Mouse (Mus musculus) hindbrain, embryonic 14.5 days (tissue): ENCODE measurements around the gene Fchsd2. TPM values are rescaled to one million over a fixed set of nuclear protein-coding genes. Genes with fewer than 3 reads are reported as not detected.
A peak's percentile ranks its signal among the peaks of the same experiment; 100 is the strongest.

Experiments
- ATAC-seq: fragments of 200-750 bp; cut with Nextera tagmentation; 2 replicates; pipeline ENCODE4 v1.8.0; 2017; ENCODE audit warnings: moderate number of reproducible peaks, mild to moderate bottlenecking, moderate TSS enrichment, moderate library complexity; ENCODE audit not compliant: low FRiP score
- DNase-seq: peaks from one replicate; pipeline ENCODE4 v3.0.0-alpha.2; 2015; ENCODE audit warnings: low spot score
- H3K27ac ChIP-seq: fragments of 300-500 bp; sonication (generic); 2 replicates; pipeline ENCODE4 v1.5.1; 2014; ENCODE audit warnings: mild to moderate bottlenecking, moderate library complexity
- H3K27me3 ChIP-seq: fragments of 300-500 bp; sonication (generic); 2 replicates; pipeline ENCODE4 v1.6.1; 2014; ENCODE audit warnings: mild to moderate bottlenecking, low read length, mixed read lengths; ENCODE audit not compliant: control insufficient read depth, insufficient read depth
- H3K36me3 ChIP-seq: fragments of 300-500 bp; sonication (generic); replicated peaks from 2 replicates; pipeline ENCODE4 v1.6.1; 2014; ENCODE audit not compliant: control insufficient read depth, insufficient read depth
- H3K4me1 ChIP-seq: fragments of 300-500 bp; sonication (generic); replicated peaks from 2 replicates; pipeline ENCODE4 v1.6.1; 2014; ENCODE audit warnings: antibody characterized with exemption, low read length, mixed read lengths; ENCODE audit not compliant: control insufficient read depth, insufficient read depth
- H3K4me2 ChIP-seq: fragments of 300-500 bp; sonication (generic); replicated peaks from 2 replicates; pipeline ENCODE4 v1.6.1; 2014; ENCODE audit warnings: mild to moderate bottlenecking, moderate library complexity
- H3K4me3 ChIP-seq: fragments of 300-500 bp; sonication (generic); replicated peaks from 2 replicates; pipeline ENCODE4 v1.5.1; 2014; ENCODE audit warnings: mild to moderate bottlenecking, low read length
- H3K9ac ChIP-seq: fragments of 300-500 bp; sonication (generic); 2 replicates; pipeline ENCODE4 v1.6.1; 2014
- H3K9me3 ChIP-seq: fragments of 300-500 bp; sonication (generic); 2 replicates; pipeline ENCODE4 v1.6.1; 2016; ENCODE audit warnings: low read length; ENCODE audit not compliant: control insufficient read depth
- WGBS: fragments of 180-500 bp; shearing (Covaris S2); extraction: QIAGEN DNeasy Blood & Tissue Kit; methylation state at CpG from one replicate; pipeline ENCODE4 v1.1.7; 2014; 5-methylcytosine and 5-hydroxymethylcytosine counted together
- polyA plus RNA-seq: library from polyadenylated mRNA; unstranded; fragments of >200 nt; fragmentation: Nextera tagmentation; extraction: Ambion mirVana; gene quantifications from 2 replicates; pipeline ENCODE4 v1.2.1, GENCODE M21; 2014

Fchsd2 gene
- polyA plus RNA-seq, 1 experiment from 2014 or later: 51.5 TPM

DNA sequence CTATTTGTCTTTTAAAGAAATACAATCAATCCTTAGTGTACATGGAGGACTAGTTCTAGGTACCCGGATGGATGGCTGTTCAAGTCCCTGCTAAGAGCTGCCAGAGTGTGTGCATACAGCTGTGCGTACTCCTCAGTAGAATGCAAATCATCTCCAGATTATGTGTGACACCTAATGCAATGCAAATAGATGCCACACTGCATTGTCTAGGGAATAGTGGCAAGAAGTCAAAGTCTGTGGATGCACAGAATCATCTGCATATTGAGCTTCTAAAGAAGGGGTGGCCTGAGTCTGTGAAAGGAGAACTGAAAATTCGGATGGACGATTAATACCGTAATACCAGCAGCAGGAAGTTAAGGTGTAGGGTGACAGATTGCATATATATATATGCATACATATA is 33.5 kb upstream of the Fchsd2 start:
- Histone ChIP-seq H3K4me2 (no peak overlapping the region), H3K27me3 (no peaks in the 10 kb centered on the region), H3K4me3 (no peak overlapping the region), H3K4me1 (0 out of 2 replicates have a peak, but pooled peaks cover 3% of the 10 kb centered on the region), H3K9me3 (no peaks in the 10 kb centered on the region), H3K36me3 (no peaks in the 10 kb centered on the region), H3K27ac (no peak overlapping the region), H3K9ac (no peak overlapping the region)
- ATAC-seq: no peak; the same call in 1 of the 2 replicates
- WGBS: 60% methylated on average over 5 of the region's 5 CpGs
- DNase-seq: no peak

- ATAC-seq: no peak
- Histone ChIP-seq H3K9me3 (no peaks in the 10 kb centered on the region), H3K36me3 (no peaks in the 10 kb centered on the region), H3K27me3 (no peaks in the 10 kb centered on the region), H3K4me2 (no peak overlapping the region), H3K9ac (no peak overlapping the region), H3K27ac (no peak overlapping the region), H3K4me1 (0 out of 2 replicates have a peak, but pooled peaks cover 3% of the 10 kb centered on the region), H3K4me3 (no peak overlapping the region)
- WGBS: 64% methylated on average over 5 of the region's 5 CpGs
- no peak for DNase-seq
These were observed 32.2 kb upstream of the Fchsd2 start for GRCm38 (mm10) chr7:101060476-101060875.

- Histone ChIP-seq H3K4me2 (peak overlapping the region; percentile 37), H3K9me3 (no peaks in the 10 kb centered on the region), H3K4me1 (0 out of 2 replicates have a peak, but pooled peaks cover 3% of the 10 kb centered on the region), H3K27me3 (no peaks in the 10 kb centered on the region), H3K4me3 (no peak overlapping the region), H3K9ac (no peak overlapping the region), H3K27ac (no peak overlapping the region), H3K36me3 (no peaks in the 10 kb centered on the region)
- peak; percentile 85 for DNase-seq
- 4% methylated on average over 17 of the region's 17 CpGs for WGBS
- peak; percentile 55; the same call in 1 of the 2 replicates for ATAC-seq
These were observed 31.3 kb upstream of the Fchsd2 start for GRCm38 (mm10) chr7:101061381-101061780.

- H3K27me3 ChIP-seq: no peaks in the 10 kb centered on the region
- 0 out of 2 replicates have a peak, but pooled peaks cover 2% of the 10 kb centered on the region for H3K4me1 ChIP-seq
- no peak overlapping the region for H3K9ac ChIP-seq
- no peak overlapping the region for H3K4me2 ChIP-seq
- H3K9me3 ChIP-seq: no peaks in the 10 kb centered on the region
- WGBS: 82% methylated on average over 6 of the region's 6 CpGs
- no peaks in the 10 kb centered on the region for H3K36me3 ChIP-seq
- DNase-seq (no peak), ATAC-seq (no peak; the same call in 1 of the 2 replicates)
- no peak overlapping the region for H3K4me3 ChIP-seq
- no peak overlapping the region for H3K27ac ChIP-seq
These were observed 30.4 kb upstream of the Fchsd2 start for GRCm38 (mm10) chr7:101062246-101062645.

DNA sequence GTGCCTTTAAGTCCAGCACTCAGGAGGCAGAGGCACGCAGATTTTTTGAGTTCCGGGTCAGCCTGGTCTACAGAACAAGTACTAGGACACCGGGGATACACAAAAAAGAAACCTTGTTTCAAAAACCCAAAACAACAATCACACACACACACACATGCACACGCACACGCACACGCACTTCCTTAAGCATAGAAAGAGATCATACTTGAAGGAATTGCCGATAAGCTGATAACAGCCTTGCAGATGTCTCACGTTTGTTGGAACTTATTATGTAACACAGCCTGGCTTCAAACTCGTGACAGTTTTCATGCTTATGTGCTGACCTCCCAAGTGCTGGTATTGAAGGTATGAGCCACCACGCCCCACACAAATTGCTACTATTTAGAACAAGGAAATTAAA is 29.1 kb upstream of the Fchsd2 start:
- DNase-seq (no peak), ATAC-seq (no peak)
- H3K9me3 ChIP-seq: no peaks in the 10 kb centered on the region
- no peak overlapping the region for H3K4me3 ChIP-seq
- WGBS: 91% methylated on average over 10 of the region's 10 CpGs
- H3K27ac ChIP-seq: no peak overlapping the region
- no peaks in the 10 kb centered on the region for H3K4me1 ChIP-seq
- no peaks in the 10 kb centered on the region for H3K27me3 ChIP-seq
- H3K9ac ChIP-seq: no peak overlapping the region
- no peak overlapping the region for H3K4me2 ChIP-seq
- no peaks in the 10 kb centered on the region for H3K36me3 ChIP-seq

- Histone ChIP-seq H3K36me3 (no peaks in the 10 kb centered on the region), H3K9ac (no peak overlapping the region), H3K4me2 (no peak overlapping the region), H3K9me3 (no peaks in the 10 kb centered on the region), H3K4me3 (no peak overlapping the region), H3K4me1 (no peaks in the 10 kb centered on the region), H3K27ac (no peak overlapping the region), H3K27me3 (no peaks in the 10 kb centered on the region)
- 92% methylated on average over 7 of the region's 7 CpGs for WGBS
- DNase-seq: no peak
- ATAC-seq: no peak
These were observed 27.7 kb upstream of the Fchsd2 start for GRCm38 (mm10) chr7:101064697-101065688.

DNA sequence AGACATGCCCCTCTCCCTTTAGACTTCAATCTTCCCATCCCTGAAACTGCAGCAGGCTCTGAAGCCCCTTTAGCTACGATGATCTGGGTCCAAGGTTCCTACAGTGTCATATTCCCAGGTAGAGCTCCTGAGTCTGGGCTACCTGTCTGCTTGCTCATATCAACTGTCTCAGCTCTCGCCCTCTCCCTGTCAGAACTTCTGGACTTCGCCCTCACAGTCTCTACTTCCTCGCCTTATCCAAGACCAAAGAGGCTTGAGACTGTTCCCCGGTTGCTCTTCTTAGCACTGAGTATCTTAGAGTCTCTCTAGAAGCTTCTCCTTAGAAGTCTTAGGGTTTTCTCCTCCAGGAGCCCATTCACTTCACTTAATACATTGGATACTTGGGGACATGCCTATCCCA is 26.7 kb upstream of the Fchsd2 start:
- Histone ChIP-seq H3K9me3 (no peaks in the 10 kb centered on the region), H3K36me3 (no peaks in the 10 kb centered on the region), H3K4me2 (no peak overlapping the region), H3K4me3 (no peak overlapping the region), H3K4me1 (no peaks in the 10 kb centered on the region), H3K9ac (no peak overlapping the region), H3K27me3 (no peaks in the 10 kb centered on the region), H3K27ac (no peak overlapping the region)
- ATAC-seq (no peak), DNase-seq (no peak)
- 92% methylated on average over 5 of the region's 5 CpGs for WGBS

DNA sequence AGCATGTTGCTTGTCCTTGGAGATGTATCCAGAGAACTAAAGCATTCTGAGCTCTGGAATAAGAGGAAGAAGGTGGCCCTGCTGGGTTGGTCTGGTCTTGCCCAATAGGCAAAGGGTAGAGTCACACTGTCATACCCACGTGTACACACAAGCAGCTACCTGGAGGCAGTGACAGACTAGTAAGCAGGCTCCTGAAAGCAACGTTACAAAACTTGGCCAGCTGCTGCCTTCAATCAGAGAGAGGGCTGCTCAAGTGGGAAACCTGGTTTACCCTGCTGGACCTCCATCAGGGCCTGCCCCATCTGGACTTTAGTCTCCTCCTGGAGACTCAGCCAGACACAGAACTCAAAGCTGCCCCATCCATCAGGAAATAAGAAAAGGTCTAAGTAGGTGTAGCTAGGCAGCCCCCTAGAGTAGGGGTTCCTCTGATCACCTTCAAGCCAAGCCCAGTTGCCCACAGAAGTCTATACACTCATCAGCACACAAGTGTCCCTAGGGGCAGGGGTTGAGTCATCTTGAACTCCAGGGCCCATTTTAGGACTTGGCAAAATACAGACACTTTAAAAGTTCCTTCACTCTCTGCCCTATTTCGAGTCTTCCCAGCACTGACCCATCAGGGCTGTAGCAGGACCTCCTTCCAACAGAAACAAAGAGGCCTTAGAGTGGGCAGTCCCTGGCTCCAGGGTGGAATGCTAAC is 25.9 kb upstream of the Fchsd2 start:
- DNase-seq: no peak
- 77% methylated on average over 3 of the region's 3 CpGs for WGBS

GRCm38 (mm10) chr7:101067521-101067920 is 25.1 kb upstream of the Fchsd2 start:
- Histone ChIP-seq H3K36me3 (no peaks in the 10 kb centered on the region), H3K9me3 (no peaks in the 10 kb centered on the region), H3K4me2 (no peak overlapping the region), H3K27me3 (no peaks in the 10 kb centered on the region), H3K4me1 (no peaks in the 10 kb centered on the region), H3K27ac (no peak overlapping the region), H3K9ac (no peak overlapping the region), H3K4me3 (no peak overlapping the region)
- ATAC-seq: no peak
- WGBS: 77% methylated on average over 2 of the region's 2 CpGs
- DNase-seq: no peak

More for the DNA sequence above, 25.9 kb upstream of the Fchsd2 start:
- Histone ChIP-seq H3K9ac (no peak overlapping the region), H3K27me3 (no peaks in the 10 kb centered on the region), H3K4me3 (no peak overlapping the region), H3K36me3 (no peaks in the 10 kb centered on the region), H3K9me3 (no peaks in the 10 kb centered on the region), H3K27ac (no peak overlapping the region), H3K4me2 (no peak overlapping the region), H3K4me1 (no peaks in the 10 kb centered on the region)
- ATAC-seq: no peak
